Mouse (Mus musculus) olfactory bulb, adult 2 months (tissue): ENCODE measurements at regions not wholly inside any gene's neighbourhood (a gene's known extent, or its start where the extent isn't known, plus 50 kb on each side); places are given as distances from the start of the nearest gene placed in this dataset.

Experiments used
- CTCF ChIP-seq: fragments of 200-500 bp; IDR thresholded peaks from 2 replicates; pipeline ENCODE4 v1.5.1; 2012; ENCODE audit warnings: low read depth, mild to moderate bottlenecking, low read length, moderate library complexity; ENCODE audit not compliant: insufficient read depth
- POLR2A ChIP-seq: fragments of 200-500 bp; IDR thresholded peaks from 2 replicates; pipeline ENCODE4 v1.6.1; 2012; ENCODE audit warnings: mild to moderate bottlenecking, low read depth, low read length, moderate library complexity; ENCODE audit not compliant: insufficient read depth

GRCm38 (mm10) chr13:69414813-69415212, 118.7 kb upstream of the Nsun2 start:
- TF ChIP-seq POLR2A (no peak), CTCF (no peak)
